Mouse (Mus musculus): ENCODE measurements around the gene Egfr.

Egfr gene

DNA sequence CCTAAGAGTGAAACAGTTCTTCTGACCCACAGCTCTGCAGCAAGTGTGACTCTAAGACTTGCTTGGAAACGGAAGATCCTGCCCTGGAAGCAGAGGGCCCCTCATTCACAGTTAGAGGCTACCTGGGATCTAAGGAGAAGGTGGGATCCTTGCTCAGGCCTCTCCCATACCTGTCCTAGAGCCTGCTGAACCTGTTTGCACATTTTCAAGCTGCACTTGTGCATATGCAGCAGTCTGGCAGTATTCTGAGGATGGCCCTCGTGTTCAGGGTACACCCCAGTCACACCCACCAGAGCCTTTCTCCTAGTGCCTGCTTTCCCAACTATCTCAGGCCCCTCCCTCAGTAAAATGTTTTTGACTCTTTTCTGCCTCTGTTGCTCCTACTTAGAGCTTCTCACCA lies 29.6 kb downstream of the Egfr start:
- DNase-seq: no peak

DNA sequence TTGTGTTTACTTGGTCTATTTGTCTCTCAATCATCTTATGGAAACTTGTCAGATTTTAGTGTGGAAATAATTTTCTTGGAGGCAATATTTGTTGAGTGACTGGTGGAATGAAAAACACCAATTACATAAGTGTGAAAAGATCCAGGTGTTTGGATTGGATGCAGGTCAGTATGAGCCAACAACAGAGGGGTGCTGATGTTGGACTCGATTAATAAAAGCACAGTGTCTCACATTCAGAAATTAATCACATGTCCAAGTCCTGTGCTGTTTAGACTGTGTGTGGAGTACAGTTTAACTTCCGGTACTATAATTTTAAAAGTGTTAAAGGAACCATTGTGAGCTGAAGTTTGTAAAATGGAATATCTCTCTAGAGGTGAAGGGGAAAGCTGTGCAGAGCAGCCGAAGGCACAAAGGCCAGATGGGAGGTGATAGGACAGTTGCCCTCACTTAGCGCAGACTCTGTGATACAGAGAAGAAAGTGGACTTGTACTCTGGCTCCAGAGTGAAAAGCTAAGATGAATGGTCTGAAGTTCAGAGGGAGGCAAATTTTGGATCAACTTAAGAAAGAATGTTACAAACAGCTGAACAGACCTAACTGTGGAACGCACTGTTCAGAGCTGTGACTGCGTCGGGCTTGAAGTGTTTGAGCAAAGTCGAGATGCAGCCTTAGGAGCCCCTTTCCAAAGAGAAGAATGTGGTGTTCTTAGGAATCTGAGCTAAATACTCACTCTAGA lies 32.1 kb downstream of the Egfr start:
- DNase-seq: no peak

DNA sequence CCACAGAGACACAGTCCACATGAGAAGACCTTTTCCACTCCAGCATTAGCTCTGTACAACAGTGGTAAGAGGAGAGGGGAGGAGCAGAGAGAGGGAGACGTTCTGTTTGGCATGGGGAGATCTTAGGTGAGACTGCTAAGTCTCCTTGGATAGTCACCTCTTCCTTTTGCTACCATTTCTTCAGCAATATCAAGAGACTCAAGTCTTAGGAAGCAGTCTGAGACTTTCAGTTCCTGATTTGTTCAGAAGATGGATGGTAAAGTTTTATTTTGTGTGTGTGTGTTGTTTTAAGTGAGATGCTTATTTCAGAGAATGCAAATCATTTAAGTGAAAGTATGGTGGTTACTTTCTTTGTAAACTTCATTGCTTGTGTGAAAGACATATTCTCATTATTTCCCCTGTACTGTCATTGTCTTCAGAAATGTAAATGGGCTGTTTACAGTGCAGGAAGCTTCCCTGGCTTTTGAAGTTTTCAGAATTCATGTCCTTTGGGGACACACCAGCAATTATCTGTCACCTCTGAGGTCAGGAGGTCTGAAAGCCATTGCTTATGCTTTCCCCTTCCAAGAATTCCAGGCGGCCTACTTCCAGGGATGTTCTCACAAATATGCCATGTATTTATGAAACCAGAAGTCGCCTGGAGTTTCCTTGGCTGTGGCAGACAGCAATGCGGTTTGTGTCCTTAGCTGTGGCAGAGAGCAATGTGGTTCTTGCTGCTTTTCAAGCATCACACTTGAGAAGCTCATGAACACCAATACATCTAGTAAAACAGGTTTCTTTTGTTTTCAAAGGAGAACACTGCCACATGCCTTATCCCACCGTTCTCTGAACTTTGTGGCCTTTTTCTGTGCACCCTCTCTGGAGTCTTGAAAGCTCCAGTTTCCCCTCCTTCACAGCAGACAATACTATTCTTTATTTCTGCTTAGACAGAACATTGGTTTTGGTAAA lies 40.9 kb downstream of the Egfr start:
- DNase-seq: no peak

DNA sequence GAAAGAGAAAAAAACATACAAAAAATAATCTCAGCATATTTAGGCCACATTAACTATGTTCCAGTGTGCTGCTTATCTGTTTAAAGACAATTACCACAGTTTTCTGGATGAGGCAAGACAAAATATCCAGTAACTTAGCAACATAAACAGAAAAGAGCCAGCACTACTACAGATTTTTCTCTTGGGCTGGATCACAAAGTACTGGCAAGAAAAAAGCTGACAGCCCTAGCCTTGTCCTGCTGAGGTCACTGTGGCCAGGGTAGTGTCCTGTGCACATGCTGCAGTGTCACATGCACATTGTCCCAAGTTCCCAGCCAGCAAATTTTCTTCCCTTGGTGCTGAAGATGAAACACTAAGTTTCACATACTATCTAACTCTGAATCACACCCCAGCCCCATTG lies 43.0 kb downstream of the Egfr start:
- DNase-seq: no peak

DNA sequence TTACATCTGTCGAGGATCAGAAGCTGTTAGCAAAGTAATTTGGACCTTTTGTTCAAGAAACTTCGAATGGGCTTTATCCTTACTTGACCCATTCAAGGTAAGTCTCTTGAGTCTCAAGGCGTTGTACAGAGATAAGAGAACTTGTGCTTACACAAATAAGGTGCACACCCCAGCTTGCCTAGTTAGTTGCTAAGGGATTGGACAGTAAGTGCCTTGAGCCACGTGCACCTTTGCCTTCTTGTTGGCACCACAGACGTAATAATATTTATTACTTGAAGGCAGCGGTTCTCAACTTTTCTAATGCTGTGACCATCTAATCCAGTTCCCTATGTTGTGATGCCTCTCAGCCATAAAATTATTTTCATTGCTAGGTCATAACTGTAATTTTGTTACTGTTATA lies 43.5 kb downstream of the Egfr start:
- no peak for DNase-seq

DNA sequence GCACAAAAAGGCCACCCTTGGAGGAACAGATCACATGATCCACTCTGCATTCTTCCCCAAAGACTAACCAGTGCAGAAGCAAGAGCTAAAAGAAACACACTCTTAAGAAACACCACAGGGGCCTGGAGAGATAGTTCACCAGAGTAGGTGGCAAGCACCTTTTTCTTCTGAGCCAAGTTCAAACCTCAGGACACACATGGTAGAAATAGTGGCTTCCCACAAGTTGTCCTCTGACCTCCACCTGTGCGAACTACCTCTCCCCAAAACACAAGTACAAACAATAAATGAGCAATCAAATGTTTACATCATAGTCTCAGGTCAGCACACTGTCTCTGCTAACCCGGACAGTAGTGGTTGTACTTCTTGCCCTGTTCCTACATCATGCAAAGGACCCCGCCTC lies 45.5 kb downstream of the Egfr start:
- no peak for DNase-seq

DNA sequence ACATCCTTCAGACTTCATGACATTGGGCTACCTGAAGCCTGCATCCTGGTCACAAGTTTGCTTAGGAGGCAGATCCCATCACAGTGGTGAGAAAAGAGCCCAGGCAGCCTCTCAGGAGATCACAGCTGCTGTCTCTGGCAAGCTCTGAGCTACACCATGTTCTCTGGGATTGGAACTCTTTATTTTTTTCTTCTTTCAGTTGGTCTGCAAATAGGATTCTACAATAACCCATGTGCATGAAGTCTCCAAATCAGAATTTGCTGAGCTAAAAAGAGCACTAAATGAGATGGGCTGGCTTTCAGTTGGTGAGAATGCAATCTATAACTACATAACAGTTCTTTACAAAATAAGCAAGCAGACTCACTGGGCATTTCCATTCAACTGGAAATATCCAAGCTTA lies 46.1 kb downstream of the Egfr start:
- DNase-seq: no peak

DNA sequence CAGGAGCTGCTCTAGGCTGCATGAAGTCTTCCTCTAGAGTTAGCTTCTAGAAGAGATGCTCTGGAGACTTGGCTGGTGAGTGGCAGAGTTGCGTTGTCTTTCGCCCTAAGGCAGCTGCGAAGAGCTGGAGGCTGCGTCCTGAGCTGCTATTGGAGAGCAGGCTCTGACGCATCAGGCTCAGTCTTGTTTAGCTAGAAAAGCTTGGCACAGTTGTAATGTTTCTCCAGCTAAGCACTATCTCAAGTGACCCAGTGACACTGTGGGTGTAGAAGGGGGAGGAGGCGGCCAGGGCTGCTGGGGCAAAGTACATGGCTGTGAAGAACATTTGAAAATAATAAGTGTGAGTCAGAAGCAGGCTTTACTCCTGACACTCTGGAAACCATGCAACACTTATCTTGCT lies 48.5 kb downstream of the Egfr start:
- no peak for DNase-seq

DNA sequence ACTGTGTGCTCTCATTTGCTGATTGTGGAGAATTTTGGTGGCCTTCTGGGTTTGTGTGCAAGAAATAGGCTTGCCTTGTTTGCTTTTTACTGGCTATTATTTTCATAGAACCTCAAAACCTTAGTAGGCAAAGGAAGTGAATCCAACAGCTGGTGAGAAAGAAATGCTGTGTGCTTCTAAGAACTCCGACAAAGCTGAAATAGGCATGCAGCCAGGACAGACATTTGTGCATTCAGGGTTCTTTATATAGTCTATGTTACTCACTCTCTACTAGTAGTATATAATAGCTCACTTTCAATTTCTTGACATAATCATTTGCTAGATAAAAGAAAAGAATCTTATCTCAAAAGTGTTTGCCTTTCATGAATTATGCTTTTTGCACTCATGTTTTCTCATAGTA lies 50.7 kb downstream of the Egfr start:
- no peak for DNase-seq

DNA sequence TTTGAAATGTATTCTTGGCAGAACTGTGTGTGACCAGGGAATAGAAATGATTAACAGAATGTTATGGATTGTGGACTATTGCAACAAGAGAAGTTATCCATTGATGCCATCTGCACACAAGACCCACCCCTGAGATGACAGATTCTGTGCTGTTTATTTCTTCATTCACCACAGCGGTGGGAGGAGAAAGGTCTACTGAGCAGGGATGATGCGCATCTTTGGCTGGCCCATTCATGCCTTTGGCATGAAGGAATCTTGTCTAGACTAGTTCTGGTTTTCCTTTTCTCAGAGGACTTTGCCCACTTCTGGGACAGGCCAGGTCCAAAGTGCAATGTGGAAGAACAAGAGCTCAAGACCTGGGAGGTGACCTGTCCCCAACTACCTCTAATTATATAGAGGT lies 52.0 kb downstream of the Egfr start:
- DNase-seq: no peak

DNA sequence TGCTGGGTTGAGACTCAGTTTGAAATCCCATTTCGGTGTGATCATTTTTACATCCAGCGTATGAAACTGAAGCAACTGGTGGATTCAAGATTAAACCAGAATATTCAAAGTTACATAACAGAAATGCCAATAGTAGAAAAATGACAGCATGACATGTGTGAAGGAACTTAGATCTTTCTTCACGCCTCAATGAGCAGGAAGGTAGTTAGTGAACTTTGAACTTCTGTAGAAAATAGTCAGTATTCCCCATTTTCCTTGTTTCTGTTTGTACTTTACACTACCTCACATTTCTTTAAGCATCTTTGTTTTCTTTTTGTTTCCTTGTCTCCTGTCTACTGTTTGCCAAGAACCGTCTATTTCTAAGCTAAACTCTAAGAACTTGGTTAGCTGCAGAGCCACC lies 53.9 kb downstream of the Egfr start:
- no peak for DNase-seq

DNA sequence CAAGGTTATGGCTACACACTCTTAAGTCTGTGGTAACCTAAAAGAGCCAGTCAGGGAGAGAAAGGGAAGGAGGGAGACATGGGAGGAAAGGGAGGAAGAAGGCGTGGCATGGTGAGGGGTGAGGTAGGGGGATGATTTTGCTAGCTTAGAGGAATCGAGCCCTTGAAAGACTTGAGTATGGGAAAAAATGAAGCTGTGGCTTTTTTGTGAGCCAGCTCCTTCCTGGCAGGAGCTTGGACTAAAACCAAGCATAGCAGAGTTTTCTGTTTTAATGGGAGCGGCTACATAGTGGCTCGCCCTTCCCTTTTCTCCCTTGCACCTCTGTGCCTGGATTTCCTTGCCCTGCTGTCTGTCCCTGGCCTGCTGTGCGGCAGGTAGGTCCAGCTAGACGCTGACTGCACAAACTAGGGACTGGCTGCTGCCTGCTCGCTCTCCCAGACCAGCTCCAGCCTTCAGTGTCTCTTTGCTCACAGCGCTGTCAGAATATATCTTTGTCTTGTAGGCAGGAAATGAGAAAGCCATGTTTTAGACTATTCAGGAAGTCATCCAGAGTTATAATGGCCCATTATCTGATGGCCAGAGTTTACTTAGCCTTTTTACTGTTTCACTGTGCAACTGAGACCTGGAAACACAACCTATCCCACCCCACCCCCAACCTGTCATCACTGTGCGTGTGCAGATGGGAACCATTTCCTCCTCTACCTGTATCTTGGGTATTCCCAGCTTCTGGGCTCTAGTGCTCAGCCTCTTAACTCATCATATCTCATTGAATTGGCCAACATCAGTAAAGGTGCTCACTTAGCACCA lies 57.4 kb downstream of the Egfr start:
- no peak for DNase-seq

DNA sequence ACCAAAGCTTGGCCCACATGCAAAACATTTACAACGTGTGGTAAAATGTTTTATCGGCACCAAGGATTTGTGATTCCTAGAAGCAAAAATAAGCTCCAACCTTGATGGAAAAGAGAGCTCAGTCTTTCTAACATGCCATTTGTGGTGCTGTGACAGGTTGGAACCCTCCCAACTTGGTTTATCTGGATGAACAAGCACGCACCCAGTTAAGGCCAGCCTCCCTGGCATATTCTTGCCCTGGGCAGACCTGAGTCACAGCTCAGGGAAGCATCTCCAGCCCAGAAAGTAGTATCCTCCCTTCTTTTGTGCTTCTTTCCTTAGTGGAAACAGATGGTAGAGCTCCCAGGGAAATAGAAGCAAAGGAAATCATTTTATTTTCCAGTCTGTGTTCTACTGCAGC lies 58.1 kb downstream of the Egfr start:
- no peak for DNase-seq

DNA sequence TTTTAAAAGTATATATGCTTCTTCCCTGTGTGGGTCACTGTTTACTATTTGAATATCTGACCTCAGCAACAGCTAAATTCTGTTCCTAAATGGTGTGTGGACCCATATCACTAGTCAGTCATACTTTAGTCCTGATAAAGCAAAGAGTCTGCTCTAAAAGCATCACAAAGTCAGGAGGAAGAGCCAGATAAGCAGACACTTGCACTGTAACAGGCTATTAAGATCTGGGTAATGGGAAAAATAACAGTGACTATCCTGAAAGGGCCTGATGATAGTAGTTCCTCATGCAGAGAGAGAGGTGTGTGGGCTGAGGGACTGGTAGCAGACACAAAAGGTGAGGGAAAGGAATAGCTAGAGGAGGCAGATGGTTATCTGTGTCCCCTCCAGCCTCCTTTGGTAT lies 61.3 kb downstream of the Egfr start:
- no peak for DNase-seq

DNA sequence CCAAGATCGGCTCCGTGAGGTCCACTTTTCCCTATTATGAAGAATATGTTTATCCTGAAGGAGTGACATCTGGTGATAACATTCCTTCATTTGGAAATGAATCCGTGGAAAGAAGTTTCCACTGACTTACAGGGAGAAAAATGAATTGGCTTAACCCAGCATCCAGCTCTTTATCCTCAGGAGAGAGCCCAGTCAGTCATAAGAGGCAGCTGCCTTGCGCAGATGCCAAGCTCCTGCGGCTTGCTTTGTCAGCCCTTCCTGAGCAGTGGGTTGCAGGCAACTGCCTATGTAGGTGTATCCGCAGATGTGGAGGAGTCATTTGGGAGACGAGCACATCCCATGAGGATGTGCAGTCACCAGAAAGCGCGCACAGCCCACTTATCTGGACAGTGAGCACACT lies 64.4 kb downstream of the Egfr start:
- DNase-seq: no peak

DNA sequence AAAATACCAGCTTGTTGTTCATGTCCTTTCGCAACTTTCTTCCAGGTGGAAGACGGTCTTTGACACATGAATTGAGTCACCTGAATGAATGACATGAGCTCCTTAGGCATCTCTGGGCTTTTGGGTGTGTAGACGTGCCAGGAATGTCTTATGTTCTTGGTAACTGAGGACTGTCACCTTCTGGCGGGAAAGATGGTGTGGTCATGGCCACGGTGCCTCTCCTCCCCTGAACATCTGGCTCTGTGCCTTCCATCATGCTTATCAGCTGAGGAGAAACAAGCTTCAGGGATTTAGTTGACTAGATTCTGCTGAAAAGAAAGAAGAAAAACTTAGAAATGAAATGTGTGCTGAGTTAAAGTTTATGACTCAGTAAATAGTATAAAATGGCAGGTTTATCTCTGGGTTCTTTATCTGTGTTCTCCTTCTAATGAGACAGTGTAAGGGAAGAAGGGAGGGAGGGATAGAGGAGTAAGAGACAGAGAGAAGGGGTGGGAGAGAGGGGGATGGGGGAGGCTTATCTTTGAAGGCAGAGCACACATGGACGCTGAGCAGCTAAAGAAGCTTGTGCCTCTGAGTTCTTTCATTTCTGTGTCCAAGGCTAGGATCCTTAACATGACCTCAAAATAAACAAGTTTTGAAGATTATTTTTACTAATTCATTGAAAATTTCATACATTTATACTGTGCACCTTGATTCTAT lies 65.5 kb downstream of the Egfr start:
- no peak for DNase-seq

DNA sequence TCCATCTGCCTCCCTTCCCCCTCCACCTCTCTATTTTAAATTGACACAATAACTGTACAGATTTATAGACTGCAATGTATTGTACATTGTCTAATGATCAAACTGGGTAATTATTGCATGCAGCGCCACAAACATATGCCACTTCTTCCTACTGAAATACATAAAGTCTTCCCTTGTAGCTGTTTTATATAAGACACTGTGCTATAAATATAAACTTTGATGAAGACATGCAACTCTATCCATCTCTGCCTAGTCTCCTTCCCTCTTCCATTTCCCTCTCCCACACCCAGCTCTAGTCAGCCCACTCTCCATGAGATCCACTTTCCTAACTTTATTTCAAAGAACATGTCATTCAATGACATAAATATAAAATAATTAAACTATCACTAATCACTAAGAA lies 67.4 kb downstream of the Egfr start:
- DNase-seq: no peak

DNA sequence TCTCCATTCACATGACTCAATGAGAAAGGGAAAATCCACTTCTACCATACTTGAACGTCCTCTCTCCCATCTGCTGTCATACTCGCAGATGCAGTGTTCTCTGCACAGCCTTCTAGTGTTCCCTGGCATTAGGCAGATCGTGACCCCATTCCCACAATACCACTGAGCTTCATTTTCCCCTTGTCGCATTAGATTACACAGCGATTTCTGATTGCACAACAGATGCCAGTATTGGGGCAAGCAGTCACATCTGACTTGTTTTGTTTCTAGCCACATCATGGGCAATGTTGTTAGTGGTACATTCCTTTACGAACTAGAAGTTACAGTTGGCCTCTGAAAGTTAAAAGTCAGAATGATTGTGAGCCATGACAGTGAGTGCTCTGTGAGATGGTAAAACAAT lies 68.1 kb downstream of the Egfr start:
- no peak for DNase-seq

DNA sequence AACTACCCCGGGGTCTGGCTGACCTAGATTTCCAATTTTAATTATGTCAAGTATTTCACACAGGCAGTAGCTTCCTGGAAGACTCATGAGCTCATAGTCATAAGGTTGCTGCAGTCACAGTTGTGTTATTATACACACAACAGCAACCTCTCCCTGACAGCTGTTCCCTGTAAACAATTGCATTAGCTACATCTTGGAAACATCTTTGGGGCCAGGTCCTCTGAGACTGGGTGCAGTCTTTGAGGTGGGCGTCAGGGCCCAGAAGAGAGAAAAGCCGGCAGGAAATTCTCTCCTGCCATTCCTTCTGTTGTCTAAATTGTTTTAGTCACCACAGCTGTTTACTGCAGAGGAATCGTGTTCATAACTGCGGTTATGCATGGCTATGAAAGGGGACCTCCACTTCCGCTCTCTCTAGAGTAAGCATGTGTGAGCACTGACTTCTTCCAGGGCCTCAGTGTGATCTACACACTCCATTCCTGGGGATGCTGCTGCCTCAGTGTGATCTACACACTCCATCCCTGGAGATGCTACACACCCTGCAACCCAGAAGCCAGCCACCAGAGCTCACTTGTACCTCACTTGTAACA lies 69.8 kb downstream of the Egfr start:
- DNase-seq: no peak

DNA sequence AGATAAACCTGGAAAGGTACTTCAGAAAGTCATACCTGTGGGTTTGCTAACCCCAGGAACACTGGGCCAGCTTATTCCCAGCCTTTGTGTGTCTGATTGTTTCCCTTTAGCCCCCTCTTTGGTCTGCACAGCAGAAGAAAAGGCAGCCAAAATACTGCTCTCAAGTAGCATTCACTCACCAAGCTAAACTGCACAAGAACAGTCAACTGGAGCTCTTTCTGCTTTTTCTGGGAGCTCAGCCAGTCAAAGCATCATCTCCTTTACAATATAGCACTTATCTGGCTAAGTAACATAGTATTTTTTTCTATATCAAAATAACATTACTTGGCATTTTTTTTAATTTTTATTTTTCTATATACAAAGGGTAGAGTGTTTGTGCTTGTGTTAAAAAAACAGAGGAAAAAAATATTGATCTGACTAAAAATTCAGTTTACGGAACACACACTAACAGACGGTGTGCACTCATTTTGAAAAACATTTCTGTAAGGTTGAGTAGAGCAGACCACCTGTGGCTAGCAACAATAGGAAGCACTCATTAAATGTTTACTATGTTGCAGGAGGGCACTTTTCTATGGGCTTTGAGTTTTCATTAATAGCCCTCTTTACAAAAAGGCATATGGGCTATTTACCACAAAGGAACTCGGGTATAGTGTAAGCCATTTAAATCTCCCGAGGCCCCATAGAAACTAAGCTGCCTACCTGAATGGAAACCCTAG lies 72.0 kb downstream of the Egfr start:
- no peak for DNase-seq

DNA sequence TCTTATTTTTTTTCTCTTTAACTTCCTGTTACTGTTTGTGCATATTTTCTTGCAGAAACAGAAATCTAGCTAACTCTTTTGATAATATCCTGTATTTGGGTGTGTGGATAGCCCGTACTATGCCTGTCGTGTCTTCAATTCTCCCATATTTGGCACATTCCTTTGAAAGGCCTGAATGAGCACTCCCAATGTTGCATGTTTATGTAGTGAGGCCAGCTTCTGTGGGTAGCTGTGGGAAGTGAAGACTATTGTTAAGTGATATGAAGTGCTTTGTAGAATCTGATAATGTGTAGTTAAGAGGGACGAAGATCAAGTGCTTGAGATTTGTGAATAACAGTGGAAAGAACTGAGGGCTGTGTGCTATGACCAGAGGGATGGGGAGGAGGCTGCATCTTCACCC lies 77.5 kb downstream of the Egfr start:
- DNase-seq: no peak

Measured in cerebellum, adult 9-11 months (tissue).